ENCODE assay signal across 11 mouse cellular contexts in the genomic region with DNA sequence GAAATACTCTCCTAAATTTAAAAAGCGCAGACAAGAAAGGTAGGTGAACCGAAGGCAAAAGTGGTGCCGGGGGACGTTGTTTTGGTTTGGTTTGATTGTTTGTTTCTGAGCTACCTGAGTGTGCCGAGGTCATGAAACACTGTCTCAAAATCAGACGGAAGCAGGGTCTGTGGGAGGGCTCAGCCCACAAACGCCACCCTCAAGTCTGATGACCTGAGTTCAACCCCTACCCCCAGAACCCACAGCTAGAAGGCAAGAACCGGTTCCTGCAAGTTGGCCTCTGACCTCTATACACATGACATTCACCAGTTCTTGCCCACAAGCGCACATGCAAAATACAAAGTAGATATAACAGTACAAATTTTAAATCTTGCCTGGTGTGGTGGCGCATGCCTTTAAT. TPM values are rescaled to one million over a fixed set of nuclear protein-coding genes. Genes with fewer than 3 reads are reported as not detected.
DNase-seq lines count a peak whose midpoint lies in the region; ATAC-seq and TF ChIP-seq lines count a peak whose summit lies in the region.
"Had no signal": no experiment of that assay in that cellular context is flagged by ENCODE, and none has a peak within 500 bp of the region (broad histone marks: within the 10 kb centered on the region; RNA-seq: fewer than 3 reads in every experiment).

No protein-coding gene starts in this region.

- DNase-seq in heart, adult 2 months: no peak
- DNase-seq in lung, embryonic 14.5 days: no peak
- DNase-seq in lung, postnatal 25 days (ENCODE audit: low spot score): no peak
- DNase-seq in ES-CJ7 (ENCODE audit: low read depth, low spot score): peak; percentile 42
- DNase-seq in left cerebral cortex, postnatal 25 days (ENCODE audit: low spot score in 2 of 2): no peak
- DNase-seq in layer of hippocampus, postnatal 14 days (ENCODE audit: low spot score in 2 of 2): no peak

- no peaks in the 10 kb centered on the region for H3K36me3 ChIP-seq in heart, embryonic 15.5 days
- H3K36me3 ChIP-seq in heart, adult 2 months (ENCODE audit: control insufficient read depth, insufficient read depth, low read length): no peaks in the 10 kb centered on the region
- no peaks in the 10 kb centered on the region for H3K36me3 ChIP-seq in lung, embryonic 14.5 days (ENCODE audit: insufficient read depth)
- no peaks in the 10 kb centered on the region for H3K36me3 ChIP-seq in limb, embryonic 13.5 days
- H3K36me3 ChIP-seq: forebrain, embryonic 12.5 days; neural tube, embryonic 12.5 days had no signal

- H3K4me2 ChIP-seq in heart, embryonic 15.5 days: peak overlapping the region; percentile 46
- H3K4me2 ChIP-seq in lung, embryonic 14.5 days: peak overlapping the region; percentile 53
- H3K4me2 ChIP-seq in limb, embryonic 13.5 days (replicated peaks): peak overlapping the region; percentile 19; the same call in 1 of the 2 replicates
- H3K4me2 ChIP-seq: forebrain, embryonic 12.5 days; neural tube, embryonic 12.5 days had no signal

- intact Hi-C loops in heart, adult 2 months (cut with DNase I): loop anchor here (10.0 kb wide), 2 partner anchors 147 to 407 kb away; no protein-coding TSS in a partner anchor
- intact Hi-C loops in left cerebral cortex, postnatal 25 days (cut with DNase I): no loop called here

- peaks cover 10% of the 10 kb centered on the region; the same call in 1 of the 2 replicates for H3K4me1 ChIP-seq in heart, embryonic 15.5 days (replicated peaks)
- H3K4me1 ChIP-seq in heart, adult 2 months (ENCODE audit: control insufficient read depth, insufficient read depth, low read length): no peaks in the 10 kb centered on the region
- H3K4me1 ChIP-seq in lung, embryonic 14.5 days (ENCODE audit: insufficient read depth): no peaks in the 10 kb centered on the region
- peaks cover 11% of the 10 kb centered on the region for H3K4me1 ChIP-seq in limb, embryonic 13.5 days
- H3K4me1 ChIP-seq: forebrain, embryonic 12.5 days; neural tube, embryonic 12.5 days had no signal

- no peaks in the 10 kb centered on the region for H3K79me2 ChIP-seq in heart, adult 2 months (replicated peaks; ENCODE audit: control insufficient read depth, insufficient read depth, low read length)

- ATAC-seq in heart, embryonic 15.5 days (replicated peaks; ENCODE audit: insufficient number of reproducible peaks, insufficient read depth, low FRiP score, low read depth): no peak
- ATAC-seq in lung, embryonic 14.5 days (ENCODE audit: insufficient read depth): no peak
- no peak for ATAC-seq in limb, embryonic 13.5 days (ENCODE audit: low FRiP score, low read depth)

- H3K4me3 ChIP-seq in heart, embryonic 15.5 days: peak overlapping the region; percentile 0; the same call in 1 of the 2 replicates
- H3K4me3 ChIP-seq in heart, adult 2 months: no peak overlapping the region
- peak overlapping the region; percentile 11; the same call in 1 of the 2 replicates for H3K4me3 ChIP-seq in lung, embryonic 14.5 days (ENCODE audit: low read depth, low read length)
- no peak overlapping the region for H3K4me3 ChIP-seq in limb, embryonic 13.5 days
- H3K4me3 ChIP-seq: forebrain, embryonic 12.5 days; neural tube, embryonic 12.5 days had no signal

- no peaks in the 10 kb centered on the region for H3K9me3 ChIP-seq in heart, embryonic 15.5 days (replicated peaks)
- no peaks in the 10 kb centered on the region for H3K9me3 ChIP-seq in lung, embryonic 14.5 days (ENCODE audit: low read depth, low read length)
- no peaks in the 10 kb centered on the region for H3K9me3 ChIP-seq in limb, embryonic 13.5 days
- H3K9me3 ChIP-seq: forebrain, embryonic 12.5 days; neural tube, embryonic 12.5 days had no signal

- H3K27ac ChIP-seq in heart, embryonic 15.5 days: no peak overlapping the region
- H3K27ac ChIP-seq in heart, adult 2 months: no peak overlapping the region
- H3K27ac ChIP-seq in lung, embryonic 14.5 days (ENCODE audit: low read depth): no peak overlapping the region
- H3K27ac ChIP-seq in limb, embryonic 13.5 days: no peak overlapping the region
- H3K27ac ChIP-seq: macrophage; neural tube, embryonic 12.5 days had no signal

- 75% methylated on average over 10 of the region's 10 CpGs for WGBS in heart, embryonic 15.5 days
- WGBS in heart, adult 2 months: 71% methylated on average over 10 of the region's 10 CpGs
- WGBS in lung, embryonic 14.5 days: 66% methylated on average over 10 of the region's 10 CpGs
- whole genome bisulfite sequencing in limb, embryonic 13.5 days: 79% methylated on average over 10 of the region's 10 CpGs

- TF ChIP-seq EP300 in heart, adult 2 months (IDR thresholded peaks at IDR 0.05; ENCODE audit: insufficient read depth, low read depth, low read length): no peak

- TF ChIP-seq CTCF in heart, adult 2 months (IDR thresholded peaks at IDR 0.05): no peak
- TF ChIP-seq CTCF in lung, embryonic 14.5 days (IDR thresholded peaks at IDR 0.05; ENCODE audit: low read depth): no peak

- H3K27me3 ChIP-seq in heart, embryonic 15.5 days: no peaks in the 10 kb centered on the region
- H3K27me3 ChIP-seq in heart, adult 2 months (ENCODE audit: control insufficient read depth, insufficient read depth, low read length): no peaks in the 10 kb centered on the region
- H3K27me3 ChIP-seq in lung, embryonic 14.5 days (ENCODE audit: insufficient read depth, low read length): no peaks in the 10 kb centered on the region
- H3K27me3 ChIP-seq in limb, embryonic 13.5 days: no peaks in the 10 kb centered on the region
- H3K27me3 ChIP-seq: forebrain, embryonic 12.5 days; neural tube, embryonic 12.5 days had no signal

- no peak for TF ChIP-seq POLR2A in heart, adult 2 months (IDR thresholded peaks at IDR 0.05; ENCODE audit: insufficient read depth, low read depth, low read length)

- no peak overlapping the region for H3K9ac ChIP-seq in heart, embryonic 15.5 days
- H3K9ac ChIP-seq in heart, adult 2 months (ENCODE audit: low read depth, low read length): no peak overlapping the region
- no peak overlapping the region for H3K9ac ChIP-seq in lung, embryonic 14.5 days
- no peak overlapping the region for H3K9ac ChIP-seq in limb, embryonic 13.5 days
- H3K9ac ChIP-seq: forebrain, embryonic 12.5 days; neural tube, embryonic 12.5 days had no signal

RNA-seq across cellular contexts. Expression of gene Zfp148, which starts 43.0 kb away (rescaled TPM):
- 38.0 and 41.0 TPM in 2 replicates for polyA plus RNA-seq in heart, embryonic 15.5 days (2015; fragmentation: Nextera tagmentation; extraction: Ambion mirVana)
- 10 to 100 TPM; 37.9 to 40.9 TPM for total RNA-seq in heart, adult 2 months (2021)
- polyA plus RNA-seq in heart, adult 2 months (2012; rRNA removed): 6.1 and 12.3 TPM in 2 replicates
- polyA plus RNA-seq in lung, embryonic 14.5 days (2014; fragmentation: Nextera tagmentation; extraction: Ambion mirVana): 50.3 and 55.5 TPM in 2 replicates
- polyA plus RNA-seq in limb, embryonic 13.5 days (2015; fragmentation: Nextera tagmentation; extraction: Ambion mirVana): 67.0 and 72.5 TPM in 2 replicates
- total RNA-seq in left cerebral cortex, postnatal 25 days (2021): 100 to 1,000 TPM; 142 to 153 TPM
- total RNA-seq in layer of hippocampus, postnatal 14 days (2021): 100 to 1,000 TPM in 1 of 2 experiments, 10 to 100 TPM in 1; 93.6 to 101 TPM

Comparison
In these comparisons a context has a peak if more than half of its experiments do, and no peak if none do; other contexts are left out.
1. H3K4me3 ChIP-seq: peak in heart, embryonic 15.5 days (single experiment) and lung, embryonic 14.5 days (single experiment); none in heart, adult 2 months (single experiment) and limb, embryonic 13.5 days (single experiment).
2. Peak in every context shown above with its lines, with median percentiles within 50 percentile points of each other: H3K4me2 ChIP-seq.